Mouse (Mus musculus) limb, embryonic 15.5 days (tissue): ENCODE measurements around the gene Fancf. TPM values are rescaled to one million over a fixed set of nuclear protein-coding genes. Genes with fewer than 3 reads are reported as not detected.

Experiments used
- ATAC-seq: fragments of 200-750 bp; cut with Nextera tagmentation; 2 replicates; pipeline ENCODE4 v1.8.0; 2017; ENCODE audit warnings: low read depth, moderate TSS enrichment; ENCODE audit not compliant: insufficient number of reproducible peaks, low FRiP score, low TSS enrichment
- H3K27ac ChIP-seq: fragments of 300-500 bp; sonication (generic); 2 replicates; pipeline ENCODE4 v1.5.1; 2015; ENCODE audit warnings: moderate library complexity, mild to moderate bottlenecking, inconsistent platforms
- H3K27me3 ChIP-seq: fragments of 300-500 bp; sonication (generic); 2 replicates; pipeline ENCODE4 v1.6.1; 2015; ENCODE audit warnings: inconsistent platforms
- H3K36me3 ChIP-seq: fragments of 300-500 bp; sonication (generic); 2 replicates; pipeline ENCODE4 v1.6.1; 2015; ENCODE audit warnings: inconsistent platforms
- H3K4me1 ChIP-seq: fragments of 300-500 bp; sonication (generic); 2 replicates; pipeline ENCODE4 v1.6.1; 2015; ENCODE audit warnings: inconsistent platforms
- H3K4me2 ChIP-seq: fragments of 300-500 bp; sonication (generic); 2 replicates; pipeline ENCODE4 v1.6.1; 2015; ENCODE audit warnings: mild to moderate bottlenecking, inconsistent platforms
- H3K4me3 ChIP-seq: fragments of 300-500 bp; sonication (generic); 2 replicates; pipeline ENCODE4 v1.5.1; 2015; ENCODE audit warnings: mild to moderate bottlenecking, inconsistent platforms
- H3K9ac ChIP-seq: fragments of 300-500 bp; sonication (generic); 2 replicates; pipeline ENCODE4 v1.6.1; 2015; ENCODE audit warnings: inconsistent platforms
- H3K9me3 ChIP-seq: fragments of 300-500 bp; sonication (generic); 2 replicates; pipeline ENCODE4 v1.6.1; 2016; ENCODE audit warnings: inconsistent platforms
- WGBS: fragments of 180-500 bp; shearing (Covaris S2); methylation state at CpG from one replicate; pipeline ENCODE4 v1.1.7; 2015; 5-methylcytosine and 5-hydroxymethylcytosine counted together
- polyA plus RNA-seq: library from polyadenylated mRNA; unstranded; fragments of >200 nt; fragmentation: Nextera tagmentation; extraction: Ambion mirVana; gene quantifications from 2 replicates; pipeline ENCODE4 v1.2.1, GENCODE M21; 2015

Gene Fancf
- polyA plus RNA-seq, 1 experiment from 2014 or later, result 15.3 TPM

DNA sequence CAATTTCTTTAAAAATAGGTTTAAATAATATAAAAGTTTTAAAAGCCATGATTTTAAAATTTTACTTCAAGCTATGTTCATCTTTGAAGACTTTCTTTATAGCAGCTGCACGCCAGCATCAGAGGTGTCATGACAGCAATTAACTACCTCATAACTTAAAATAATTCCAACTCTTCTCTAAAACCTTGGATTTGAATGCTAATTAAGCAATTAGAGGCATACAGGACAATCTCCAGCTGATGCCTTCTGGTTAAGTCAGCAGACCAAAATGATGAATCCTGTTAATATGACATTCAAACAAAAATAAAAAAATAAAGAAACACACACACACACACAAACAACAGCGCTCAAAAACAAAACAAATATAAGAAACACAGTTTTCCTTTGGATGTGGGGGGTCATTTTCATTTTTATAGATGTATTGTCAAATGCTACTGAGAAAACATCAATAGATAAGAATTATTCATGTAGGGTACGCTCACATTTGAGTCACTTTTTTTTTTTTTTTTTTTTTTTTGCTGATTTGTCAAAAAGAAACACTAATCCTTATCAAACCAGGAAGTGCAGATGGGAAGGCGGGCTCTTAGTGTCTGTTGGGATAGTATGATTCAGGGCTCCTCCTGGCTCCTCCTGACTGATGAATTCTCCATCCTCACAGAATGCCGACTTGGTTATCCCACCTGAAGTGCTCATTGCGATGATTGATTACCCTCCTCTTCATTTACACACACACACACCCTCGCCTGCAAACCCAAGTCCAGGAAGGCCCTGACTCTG, 38.3 kb downstream of the Fancf start:
- no peaks in the 10 kb centered on the region for H3K27me3 ChIP-seq
- no peak overlapping the region for H3K9ac ChIP-seq
- ATAC-seq, result no peak
- no peak overlapping the region for H3K27ac ChIP-seq
- no peaks in the 10 kb centered on the region for H3K9me3 ChIP-seq
- WGBS, result 71% methylated on average over 7 of the region's 7 CpGs
- no peak overlapping the region for H3K4me3 ChIP-seq
- no peaks in the 10 kb centered on the region for H3K36me3 ChIP-seq
- no peak overlapping the region for H3K4me2 ChIP-seq
- no peaks in the 10 kb centered on the region for H3K4me1 ChIP-seq

DNA sequence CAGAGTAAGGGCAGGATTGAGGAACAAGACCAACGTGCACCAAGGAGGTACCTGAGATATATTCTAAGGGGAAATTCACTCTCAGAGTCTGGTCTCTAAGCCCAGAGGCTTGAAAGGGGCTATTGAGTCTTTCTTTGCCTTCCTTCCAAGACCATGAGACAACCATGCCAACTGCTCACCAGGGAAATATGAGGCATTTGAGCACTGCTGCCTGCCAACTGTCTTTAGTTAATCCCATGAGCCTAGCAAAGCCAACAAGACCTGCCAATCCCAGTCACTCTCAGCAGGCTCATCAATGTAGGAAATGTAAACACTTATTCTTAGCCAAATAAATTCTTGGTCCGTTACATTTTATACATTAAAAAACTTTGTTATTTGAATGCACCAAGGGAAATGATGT, 40.6 kb downstream of the Fancf start:
- H3K9ac ChIP-seq, result no peak overlapping the region
- H3K36me3 ChIP-seq, result no peaks in the 10 kb centered on the region
- H3K4me1 ChIP-seq, result no peaks in the 10 kb centered on the region
- ATAC-seq, result no peak
- no peak overlapping the region for H3K4me3 ChIP-seq
- H3K4me2 ChIP-seq, result no peak overlapping the region
- H3K27me3 ChIP-seq, result no peaks in the 10 kb centered on the region
- no peak overlapping the region for H3K27ac ChIP-seq
- no peaks in the 10 kb centered on the region for H3K9me3 ChIP-seq
- WGBS, result 43% methylated on average over 2 of the region's 2 CpGs

DNA sequence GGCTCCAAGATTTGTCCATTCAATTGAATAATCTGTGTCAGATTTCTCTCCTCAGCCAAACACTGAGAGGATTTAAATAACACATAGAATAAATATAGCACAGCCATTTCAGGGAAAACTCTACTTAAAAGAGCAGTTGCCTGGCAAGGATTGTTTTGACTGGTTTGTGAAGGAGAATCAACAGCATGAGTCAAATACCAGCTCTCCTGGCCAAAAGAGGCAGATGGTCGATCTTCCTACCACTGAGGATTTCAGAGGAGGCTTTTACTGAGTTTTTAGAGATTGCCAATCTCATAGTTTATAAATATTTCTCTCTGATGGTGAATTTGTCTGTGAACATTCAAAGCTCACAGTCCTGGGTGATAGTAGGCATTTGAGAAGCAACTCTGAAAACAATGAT, 42.2 kb downstream of the Fancf start:
- ATAC-seq, result no peak
- H3K27ac ChIP-seq, result no peak overlapping the region

DNA sequence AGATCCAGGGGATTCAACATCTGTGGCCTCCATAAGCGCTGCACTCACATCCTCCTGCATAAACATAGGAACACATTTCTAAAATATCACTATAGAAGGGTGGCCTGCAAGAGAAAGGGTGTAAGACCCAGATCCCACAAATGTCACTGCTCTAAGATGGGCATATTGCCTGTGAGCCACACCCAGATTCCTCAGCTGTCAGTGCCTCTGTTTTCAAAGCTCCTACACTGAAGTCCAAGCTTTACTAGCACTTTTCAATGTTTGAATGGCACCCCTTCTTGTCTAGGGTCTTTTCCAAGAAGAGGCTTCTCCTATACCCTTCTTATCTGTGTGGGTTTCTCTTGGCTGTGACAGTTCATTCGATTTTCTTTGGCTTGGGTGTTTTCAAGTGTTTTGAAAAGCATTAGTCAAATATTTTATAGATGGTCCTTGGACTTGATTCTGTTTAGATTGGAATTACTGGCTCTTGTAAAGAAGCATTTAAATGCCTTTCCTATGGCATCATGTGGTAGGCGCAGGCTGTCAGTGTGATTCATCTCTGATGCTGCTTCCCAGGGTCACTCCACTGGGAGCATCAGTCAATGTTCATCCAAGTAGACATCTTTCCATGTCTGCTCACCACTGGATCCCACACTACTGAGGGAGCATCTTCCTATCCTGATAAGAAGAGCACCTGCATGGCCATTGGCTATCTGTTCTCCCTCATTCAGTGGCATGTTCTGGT, 43.7 kb downstream of the Fancf start:
- no peaks in the 10 kb centered on the region for H3K27me3 ChIP-seq
- WGBS, result 58% methylated on average over 3 of the region's 3 CpGs
- no peak overlapping the region for H3K9ac ChIP-seq
- no peak overlapping the region for H3K4me3 ChIP-seq
- ATAC-seq, result no peak
- H3K9me3 ChIP-seq, result no peaks in the 10 kb centered on the region
- 0 out of 2 replicates have a peak, but pooled peaks cover 3% of the 10 kb centered on the region for H3K4me1 ChIP-seq
- no peak overlapping the region for H3K27ac ChIP-seq
- no peaks in the 10 kb centered on the region for H3K36me3 ChIP-seq
- no peak overlapping the region for H3K4me2 ChIP-seq

More for the DNA sequence above, 42.2 kb downstream of the Fancf start:
- WGBS, result 78% methylated on average over 1 of the region's 1 CpGs
- no peaks in the 10 kb centered on the region for H3K27me3 ChIP-seq
- H3K9me3 ChIP-seq, result no peaks in the 10 kb centered on the region
- no peak overlapping the region for H3K4me2 ChIP-seq
- H3K4me1 ChIP-seq, result 0 out of 2 replicates have a peak, but pooled peaks cover 3% of the 10 kb centered on the region
- no peak overlapping the region for H3K9ac ChIP-seq
- no peak overlapping the region for H3K4me3 ChIP-seq
- H3K36me3 ChIP-seq, result no peaks in the 10 kb centered on the region

DNA sequence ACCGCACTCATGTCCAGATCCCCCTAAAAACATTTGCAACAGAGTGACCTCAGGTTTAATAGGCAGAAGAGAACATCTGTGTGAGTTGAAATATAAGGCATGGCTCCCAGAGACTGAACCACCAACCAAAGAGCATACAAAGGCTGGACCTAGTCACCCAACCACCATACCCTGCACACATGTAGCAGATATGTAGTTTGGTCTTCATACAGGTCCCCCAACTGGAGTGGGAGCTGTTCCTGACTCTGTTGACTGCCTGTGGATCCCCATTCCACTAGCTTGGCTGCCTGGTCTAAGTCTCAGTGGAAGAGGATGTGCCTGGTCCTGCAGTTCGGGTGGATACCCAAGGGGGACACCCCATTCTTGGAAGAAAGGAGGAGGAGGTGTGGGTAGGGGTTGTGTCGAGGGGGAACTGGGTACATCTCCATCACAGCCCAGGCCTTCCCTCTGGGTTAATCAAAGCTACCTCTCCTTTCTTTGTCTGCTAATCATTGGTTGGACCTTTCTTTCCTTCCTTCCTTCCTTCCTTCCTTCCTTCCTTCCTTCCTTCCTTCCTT, 45.7 kb downstream of the Fancf start:
- ATAC-seq, result no peak
- Histone ChIP-seq H3K27me3 (no peaks in the 10 kb centered on the region), H3K4me2 (no peak overlapping the region), H3K4me3 (no peak overlapping the region), H3K9ac (no peak overlapping the region), H3K27ac (no peak overlapping the region), H3K4me1 (0 out of 2 replicates have a peak, but pooled peaks cover 3% of the 10 kb centered on the region), H3K36me3 (no peaks in the 10 kb centered on the region), H3K9me3 (no peaks in the 10 kb centered on the region)
- 56% methylated on average over 3 of the region's 3 CpGs for WGBS

DNA sequence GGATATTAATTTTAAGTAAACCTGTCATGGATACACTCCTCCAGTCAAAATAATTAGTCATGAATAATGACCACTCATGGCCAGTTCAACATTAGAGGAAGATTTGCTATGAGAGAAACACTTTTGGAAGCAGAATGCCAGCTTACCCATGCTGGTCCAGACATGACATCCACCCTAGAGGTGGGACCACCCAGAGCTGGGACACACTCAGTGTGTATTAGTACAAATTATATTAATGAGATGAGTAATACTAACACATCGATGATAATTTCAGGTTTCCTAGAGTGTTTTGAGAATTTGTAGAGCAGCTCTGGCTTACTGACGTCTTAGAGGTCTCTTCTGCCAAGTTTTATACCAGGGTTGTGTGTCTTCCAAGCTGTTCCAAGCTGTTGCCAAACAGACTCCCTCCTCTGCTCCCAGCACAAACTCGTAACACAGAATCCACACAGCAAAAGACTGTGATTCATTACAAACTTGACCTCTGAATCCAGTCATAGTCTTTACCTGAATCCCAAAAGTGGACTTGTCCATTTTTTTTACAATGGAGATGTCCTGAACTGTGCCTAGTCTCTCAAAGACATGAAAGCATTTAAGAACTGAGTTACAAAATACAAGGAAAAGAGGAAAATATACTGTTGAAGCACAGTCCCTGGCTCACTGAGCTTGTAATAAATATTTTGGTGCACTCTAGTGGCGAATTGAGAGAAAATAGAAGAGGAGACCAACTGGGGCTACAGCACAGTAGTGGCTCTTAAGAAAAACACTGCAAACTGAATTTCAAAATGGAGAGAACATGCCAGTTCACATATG, 46.4 kb downstream of the Fancf start:
- H3K27me3 ChIP-seq, result no peaks in the 10 kb centered on the region
- H3K4me2 ChIP-seq, result no peak overlapping the region
- peak overlapping the region; percentile 38; the same call in 1 of the 2 replicates for H3K27ac ChIP-seq
- ATAC-seq, result no peak
- no peak overlapping the region for H3K9ac ChIP-seq
- H3K36me3 ChIP-seq, result no peaks in the 10 kb centered on the region
- H3K4me3 ChIP-seq, result no peak overlapping the region
- 0 out of 2 replicates have a peak, but pooled peaks cover 3% of the 10 kb centered on the region for H3K4me1 ChIP-seq
- 38% methylated on average over 4 of the region's 4 CpGs for WGBS
- H3K9me3 ChIP-seq, result no peaks in the 10 kb centered on the region

Other genes starting within 250 kb of the Fancf start
- 0.51 and 1.9 TPM in 2 replicates for gene Slc17a6, start 240.3 kb downstream of the Fancf start, polyA plus RNA-seq
- 156 and 208 TPM in 2 replicates for gene Gas2, start 252 bp downstream of the Fancf start, polyA plus RNA-seq
- gene Svip, start 143.8 kb upstream of the Fancf start, polyA plus RNA-seq, result 4.7 and 6.5 TPM in 2 replicates
- not detected in 2 replicates for gene 1700015G11Rik, start 153.5 kb upstream of the Fancf start, polyA plus RNA-seq